Mouse (Mus musculus) cortical plate, adult 2 months (tissue): ENCODE results near the gene Ttc28. TPM values are rescaled to one million over a fixed set of nuclear protein-coding genes. Genes with fewer than 3 reads are reported as not detected.
"Not testable (repeated sequence)": the region's sequence is repeated elsewhere in the genome, so short reads cannot be mapped to it uniquely, and the experiment has no call there.

ENCODE experiments used
- H3K27ac ChIP-seq: fragments of 200-500 bp; 2 replicates; pipeline ENCODE4 v1.5.1; 2012; ENCODE audit warnings: low read length, control low read depth, inconsistent platforms; ENCODE audit not compliant: insufficient read depth
- H3K4me1 ChIP-seq: fragments of 200-500 bp; 2 replicates; pipeline ENCODE4 v1.6.1; 2011; ENCODE audit warnings: low read length; ENCODE audit not compliant: control insufficient read depth, insufficient read depth
- H3K4me3 ChIP-seq: fragments of 200-500 bp; 2 replicates; pipeline ENCODE4 v1.5.1; 2011; ENCODE audit warnings: mild to moderate bottlenecking, low read length, control low read depth; ENCODE audit not compliant: insufficient read depth
- CTCF ChIP-seq: fragments of 200-500 bp; IDR thresholded peaks from 2 replicates; pipeline ENCODE4 v1.5.1; 2011; ENCODE audit warnings: mild to moderate bottlenecking, control low read depth, low read length; ENCODE audit not compliant: insufficient read depth; ENCODE audit errors: extremely low read depth
- POLR2A ChIP-seq: fragments of 200-500 bp; IDR thresholded peaks from 2 replicates; pipeline ENCODE4 v1.6.1; 2011; ENCODE audit warnings: mild to moderate bottlenecking, low read length, control low read depth; ENCODE audit not compliant: insufficient read depth; ENCODE audit errors: extremely low read depth
- polyA plus RNA-seq: library from polyadenylated mRNA; depleted of rRNA; stranded (reverse); fragments of >200 nt; gene quantifications from 2 replicates; pipeline ENCODE4 v1.2.3, GENCODE M21; 2012

The Ttc28 gene
- polyA plus RNA-seq, 1 experiment = 3.7 TPM

DNA sequence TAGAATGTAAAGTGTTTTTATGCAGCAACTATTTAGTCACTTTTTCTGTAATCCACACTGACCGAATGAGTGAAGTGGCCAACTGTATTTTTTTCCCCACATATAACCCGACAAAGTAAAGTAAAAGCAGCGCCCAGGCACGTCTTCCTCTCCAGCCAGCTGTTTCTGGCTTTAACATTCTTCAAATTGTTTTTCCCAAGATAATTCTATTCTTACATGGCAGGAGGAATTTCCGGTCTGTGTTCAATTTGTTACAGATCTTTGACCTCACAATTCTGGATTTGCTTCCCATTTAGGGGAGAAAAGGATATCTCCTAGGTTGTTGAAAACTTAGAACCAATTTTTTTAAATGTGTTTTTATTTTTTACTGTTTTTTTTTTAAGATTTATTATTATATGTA, 22.5 kb upstream of the Ttc28 start:
- H3K27ac ChIP-seq = no peak overlapping the region
- no peak overlapping the region for H3K4me3 ChIP-seq
- TF ChIP-seq CTCF (no peak), POLR2A (no peak)
- no peaks in the 10 kb centered on the region for H3K4me1 ChIP-seq

DNA sequence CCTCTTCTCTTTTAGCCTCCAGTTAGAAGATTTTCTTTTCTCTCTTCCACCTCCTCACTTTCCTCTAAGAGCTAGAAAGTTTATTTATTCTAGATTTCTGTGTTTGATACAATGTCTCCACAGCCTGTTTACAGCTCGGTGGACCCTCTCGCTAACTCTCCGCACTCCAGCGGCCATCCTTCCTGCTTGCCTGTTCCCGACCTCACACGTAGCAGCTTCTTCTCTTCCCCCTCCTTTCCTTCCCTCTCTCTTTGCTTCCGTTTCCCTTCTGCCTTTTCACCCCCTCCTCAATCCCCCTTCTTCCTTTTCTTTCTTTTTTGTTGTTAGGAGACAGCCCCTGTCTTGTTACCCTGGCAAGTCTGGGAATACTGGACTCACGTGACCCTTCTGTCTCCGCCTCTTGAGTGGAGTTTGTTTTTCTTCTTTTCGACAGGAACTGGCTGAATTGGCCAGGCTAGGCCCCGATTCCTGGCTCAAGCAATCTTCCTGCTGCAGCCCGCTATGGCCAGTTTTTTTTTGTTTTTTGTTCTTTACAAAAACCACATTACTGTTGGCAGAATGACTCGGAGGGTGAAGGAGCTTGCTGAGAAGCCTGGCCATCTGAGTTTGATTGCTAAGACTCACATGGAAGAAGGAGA, 20.5 kb upstream of the Ttc28 start:
- TF ChIP-seq CTCF (no peak), POLR2A (0 out of 2 replicates have a peak, but pooled peaks have one; percentile 14)

DNA sequence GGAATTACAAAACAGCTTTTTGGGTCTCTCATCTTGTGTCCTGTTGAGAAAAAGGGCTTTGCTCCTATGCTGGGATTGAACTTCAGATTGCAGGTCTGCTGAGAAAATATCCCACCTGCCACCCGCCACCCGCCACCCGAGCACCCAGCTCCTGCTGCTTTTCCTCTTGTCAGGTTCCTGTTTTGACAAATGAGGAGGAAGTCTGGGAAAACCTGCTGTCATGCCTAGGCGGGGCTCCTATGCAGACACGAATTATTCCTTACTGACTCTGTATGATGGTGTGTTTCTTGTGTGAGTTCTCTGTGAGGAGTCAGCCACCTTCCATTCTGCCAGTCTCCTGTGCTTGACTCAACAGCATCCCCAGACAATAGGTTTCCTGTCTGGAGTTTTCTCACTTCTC, 19.2 kb upstream of the Ttc28 start:
- TF ChIP-seq CTCF (no peak), POLR2A (no peak)
- no peaks in the 10 kb centered on the region for H3K4me1 ChIP-seq
- H3K4me3 ChIP-seq = no peak overlapping the region
- no peak overlapping the region for H3K27ac ChIP-seq

More for the DNA sequence above, 20.5 kb upstream of the Ttc28 start:
- Histone ChIP-seq H3K27ac (peak overlapping the region; percentile 48), H3K4me1 (no peaks in the 10 kb centered on the region), H3K4me3 (peak overlapping the region; percentile 13; the same call in 1 of the 2 replicates)

DNA sequence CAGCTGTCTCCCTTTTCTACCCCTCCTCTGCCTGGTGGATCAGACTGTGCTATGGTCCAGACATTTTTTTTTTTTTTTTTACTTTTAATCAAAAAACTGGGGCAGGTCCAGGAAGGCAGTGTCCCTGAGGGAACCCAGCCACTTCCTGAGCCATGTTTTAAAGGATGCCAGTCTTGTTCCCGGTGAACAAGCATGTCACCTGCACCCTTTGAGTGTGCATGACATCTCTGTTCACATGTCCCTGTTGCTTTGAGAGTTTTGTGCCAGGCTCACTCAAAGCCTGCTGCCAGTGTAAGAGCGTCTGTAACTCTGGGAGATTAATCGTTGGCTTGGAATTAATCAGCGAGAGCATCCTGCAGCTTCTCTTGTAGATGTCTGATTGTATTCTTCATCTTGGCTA, 11.1 kb upstream of the Ttc28 start:
- H3K27ac ChIP-seq = no peak overlapping the region
- H3K4me1 ChIP-seq = no peaks in the 10 kb centered on the region; the same call in 1 of the 2 replicates
- no peak overlapping the region for H3K4me3 ChIP-seq
- TF ChIP-seq CTCF (no peak), POLR2A (no peak)

DNA sequence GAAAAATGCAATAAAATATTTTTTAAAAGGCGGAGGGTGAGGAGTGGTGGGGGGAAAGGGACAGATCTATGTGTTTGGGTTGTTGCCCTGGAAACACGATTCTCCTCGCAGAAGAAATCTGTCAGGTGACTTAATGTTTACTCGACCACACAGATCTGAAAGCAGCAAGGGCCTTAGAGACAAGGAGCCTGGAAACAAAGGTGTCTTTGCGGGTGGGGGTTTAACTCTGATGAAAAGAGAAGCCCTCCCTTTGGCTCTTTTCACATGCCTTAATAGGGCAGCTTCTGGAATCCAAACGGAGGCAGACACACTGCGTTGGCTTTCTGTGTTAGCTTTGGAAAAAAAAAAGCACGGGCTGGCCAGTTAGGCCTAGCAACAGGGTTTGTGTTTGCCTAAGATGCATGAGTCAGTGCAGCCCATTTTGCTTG, 10.3 kb upstream of the Ttc28 start:
- H3K4me1 ChIP-seq = no peaks in the 10 kb centered on the region; the same call in 1 of the 2 replicates
- no peak overlapping the region for H3K4me3 ChIP-seq
- no peak overlapping the region for H3K27ac ChIP-seq
- TF ChIP-seq POLR2A (no peak), CTCF (no peak)

DNA sequence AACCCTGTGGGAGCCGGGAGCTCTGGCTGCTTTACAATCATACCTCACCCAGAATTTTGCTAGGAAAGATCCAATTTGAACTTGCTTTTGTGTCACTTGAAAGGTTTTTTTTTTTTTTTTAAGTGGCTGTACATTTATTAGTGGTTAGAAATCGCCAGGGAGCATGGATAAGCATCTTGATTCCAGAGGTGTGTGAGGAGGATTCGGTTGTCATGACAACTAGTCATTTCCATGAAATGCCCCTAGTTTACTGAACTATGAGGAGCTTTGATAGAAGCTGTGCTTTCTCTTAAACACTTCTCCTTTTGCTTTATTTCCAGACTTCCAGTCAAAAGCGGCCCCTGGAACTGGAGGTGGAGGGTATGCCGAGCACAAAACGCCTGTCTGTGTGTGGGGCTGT, 6.4 kb upstream of the Ttc28 start:
- Histone ChIP-seq H3K4me3 (no peak overlapping the region), H3K4me1 (no peaks in the 10 kb centered on the region; the same call in 1 of the 2 replicates), H3K27ac (no peak overlapping the region)
- TF ChIP-seq CTCF (no peak), POLR2A (no peak)

DNA sequence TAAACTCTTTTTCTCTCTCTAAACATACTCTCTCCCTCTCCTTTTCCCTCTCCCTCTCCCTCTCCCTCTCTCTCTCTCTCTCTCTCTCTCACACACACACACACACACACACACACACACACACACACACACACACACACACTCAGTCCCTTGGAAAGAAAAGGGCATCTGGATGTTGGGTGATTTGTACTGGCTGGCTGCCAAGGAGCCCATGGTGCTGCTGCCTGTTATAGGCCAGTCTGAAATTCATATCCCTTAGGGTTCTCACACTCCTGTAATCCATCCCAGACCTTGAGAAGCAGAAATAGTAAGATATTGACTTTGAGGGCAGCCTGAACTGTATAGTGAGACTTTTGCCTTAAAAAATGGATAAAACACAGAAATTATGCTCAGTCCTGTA, 4.9 kb upstream of the Ttc28 start:
- Histone ChIP-seq H3K4me3 (no peak overlapping the region), H3K4me1 (no peaks in the 10 kb centered on the region), H3K27ac (no peak overlapping the region)
- no peak for TF ChIP-seq CTCF

DNA sequence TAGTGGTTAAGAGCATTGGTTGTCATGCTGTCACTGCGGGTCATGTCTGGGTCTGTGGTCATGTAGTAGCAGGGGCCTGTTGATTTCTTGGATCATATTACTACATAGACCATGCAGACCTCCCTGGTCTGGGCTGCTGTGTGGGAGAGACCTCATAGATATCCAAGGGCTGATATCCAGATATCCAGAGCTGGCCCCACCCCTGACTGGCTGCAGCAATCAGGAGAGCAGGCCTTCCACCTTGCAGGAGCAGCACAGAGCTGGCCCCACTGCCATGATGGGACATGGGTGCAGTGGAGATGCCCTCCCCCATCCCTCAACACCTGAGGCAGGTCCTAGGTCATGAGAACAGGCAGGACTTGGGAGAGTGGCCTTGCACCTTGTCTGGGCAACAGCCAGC, 4.3 kb upstream of the Ttc28 start:
- Histone ChIP-seq H3K4me3 (no peak overlapping the region), H3K27ac (no peak overlapping the region), H3K4me1 (no peaks in the 10 kb centered on the region; the same call in 1 of the 2 replicates)
- no peak for TF ChIP-seq POLR2A
- TF ChIP-seq CTCF = no peak

DNA sequence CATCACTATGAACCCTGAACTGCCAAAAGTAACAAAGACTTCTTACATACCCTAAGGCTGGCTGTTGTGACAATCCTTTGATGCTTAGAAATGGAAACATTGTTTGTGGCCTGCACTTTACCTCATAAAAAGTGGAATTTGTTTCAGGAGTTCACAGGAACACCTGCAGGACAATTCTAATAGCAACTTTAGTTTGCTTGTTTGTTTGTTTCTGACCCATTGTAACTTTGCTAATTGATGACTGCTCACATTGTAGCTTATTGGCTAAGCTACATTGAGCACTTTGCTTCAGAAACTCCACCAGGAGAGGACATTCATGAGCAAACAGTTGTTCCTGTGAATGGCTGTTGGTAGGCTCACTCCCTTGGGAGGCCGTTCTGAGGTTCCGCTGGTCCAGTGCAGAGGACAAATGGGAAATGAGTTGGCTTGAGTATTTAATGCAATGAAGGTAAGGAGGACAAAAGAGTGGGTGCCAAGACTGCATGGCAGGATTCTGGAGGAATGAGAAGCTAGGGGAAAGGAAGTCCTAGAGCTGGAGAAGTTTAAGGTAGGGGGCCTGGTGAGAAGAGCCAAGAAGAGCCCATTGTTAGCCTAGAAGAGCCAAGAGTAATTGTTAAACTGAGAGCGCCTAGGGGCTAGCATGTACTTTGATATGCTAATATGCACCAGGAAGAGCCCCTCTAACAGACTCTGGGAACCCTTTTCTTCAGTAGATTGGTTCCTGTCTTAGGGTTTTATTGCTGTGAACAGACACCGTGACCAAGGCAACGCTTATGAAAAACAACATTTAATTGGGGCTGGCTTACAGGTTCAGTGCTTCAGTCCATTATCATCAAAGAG, 1.7 kb upstream of the Ttc28 start:
- TF ChIP-seq POLR2A (no peak), CTCF (no peak)
- H3K4me1 ChIP-seq = no peaks in the 10 kb centered on the region; the same call in 1 of the 2 replicates
- no peak overlapping the region for H3K4me3 ChIP-seq
- no peak overlapping the region for H3K27ac ChIP-seq

DNA sequence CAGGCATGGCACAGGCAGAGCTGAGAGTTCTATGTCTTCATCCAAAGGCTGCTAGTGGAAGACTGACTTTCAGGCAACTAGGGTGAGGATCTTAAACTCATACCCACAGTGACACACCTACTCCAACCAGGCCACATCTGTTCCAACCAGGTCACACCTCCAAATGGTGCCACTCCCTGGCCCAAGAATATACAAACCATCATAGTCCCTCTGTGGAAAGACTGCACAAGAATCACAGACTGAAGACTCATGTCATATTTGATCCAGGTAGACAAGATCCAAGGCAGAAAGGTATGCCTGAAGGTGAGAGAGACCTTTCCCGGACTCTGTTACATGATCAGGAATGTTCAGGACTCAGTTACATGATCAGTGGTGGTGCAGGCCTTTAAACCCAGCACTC, 1.1 kb upstream of the Ttc28 start:
- H3K27ac ChIP-seq, H3K4me1 ChIP-seq, H3K4me3 ChIP-seq: not testable (repeated sequence)
